Mouse (Mus musculus) frontal cortex, postnatal 10 days (tissue): ENCODE data around the gene Ezh1.

Experiments
- DNase-seq, 2 experiments: peaks; one replicate each; pipeline ENCODE4 v3.0.0; 2022; ENCODE audit warnings: low spot score in 2 of 2, mixed read lengths in 1 of 2

Gene Ezh1

DNA sequence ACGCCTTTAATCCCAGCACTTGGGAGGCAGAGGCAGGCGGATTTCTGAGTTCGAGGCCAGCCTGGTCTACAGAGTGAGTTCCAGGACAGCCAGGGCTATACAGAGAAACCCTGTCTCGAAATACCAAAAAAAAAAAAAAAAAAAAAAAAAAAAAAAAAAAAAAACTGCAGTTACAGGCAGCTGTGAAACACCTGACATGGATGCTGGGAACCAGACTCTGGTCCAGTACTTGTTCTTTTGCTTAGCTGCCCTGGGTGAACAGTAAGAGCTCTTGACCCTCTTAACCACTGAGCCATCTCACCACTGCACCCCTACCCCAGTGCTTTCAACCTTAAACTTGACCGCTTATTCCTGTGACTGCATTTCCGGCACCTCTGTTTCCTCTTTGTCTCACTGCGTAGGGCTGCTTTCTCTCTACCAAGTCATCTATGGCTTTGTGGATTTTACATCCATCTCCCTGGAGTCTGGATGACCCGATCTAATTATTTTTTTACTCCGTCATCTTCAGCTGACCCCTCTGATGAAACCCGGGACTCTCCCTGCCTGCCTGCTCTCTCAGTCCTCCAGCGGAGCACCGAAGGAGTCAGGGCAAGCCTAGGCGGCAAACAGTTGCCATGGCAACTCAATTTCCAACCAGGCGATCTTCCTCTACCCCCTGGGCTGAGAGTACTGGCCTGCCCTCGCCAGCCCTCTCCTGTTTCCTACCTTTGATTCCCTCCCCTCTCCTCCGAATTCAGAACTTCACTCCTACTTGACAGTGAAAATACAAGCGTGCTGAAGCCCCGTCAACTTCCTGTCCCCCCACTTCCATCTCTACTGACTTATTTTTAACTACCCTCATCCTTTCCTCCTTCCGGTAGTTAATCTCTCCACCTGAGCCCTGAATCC lies 82.7 kb downstream of the Ezh1 start:
- no peak for DNase-seq

GRCm38 (mm10) chr11:101142215-101142967 lies 83.9 kb downstream of the Ezh1 start:
- DNase-seq: no peak
